Mouse (Mus musculus) stomach, postnatal 0 days (tissue): ENCODE measurements around the gene Tcf20. TPM values are rescaled to one million over a fixed set of nuclear protein-coding genes. Genes with fewer than 3 reads are reported as not detected.

Experiments
- ATAC-seq: fragments of 200-750 bp; cut with Nextera tagmentation; 2 replicates; pipeline ENCODE4 v1.8.0; 2017; ENCODE audit not compliant: low FRiP score, low TSS enrichment
- DNase-seq: peaks from one replicate; pipeline ENCODE4 v3.0.0-alpha.2; 2016; ENCODE audit warnings: low spot score
- H3K27ac ChIP-seq: fragments of 300-500 bp; sonication (generic); replicated peaks from 2 replicates; pipeline ENCODE4 v1.5.1; 2014; ENCODE audit warnings: mild to moderate bottlenecking, control low read depth
- H3K27me3 ChIP-seq: fragments of 300-500 bp; sonication (generic); 2 replicates; pipeline ENCODE4 v1.6.1; 2014; ENCODE audit warnings: low read length; ENCODE audit not compliant: control insufficient read depth, insufficient read depth
- H3K36me3 ChIP-seq: fragments of 300-500 bp; sonication (generic); 2 replicates; pipeline ENCODE4 v1.6.1; 2014; ENCODE audit warnings: low read length, mixed read lengths; ENCODE audit not compliant: control insufficient read depth, insufficient read depth
- H3K4me1 ChIP-seq: fragments of 300-500 bp; sonication (generic); replicated peaks from 2 replicates; pipeline ENCODE4 v1.6.1; 2014; ENCODE audit warnings: antibody characterized with exemption; ENCODE audit not compliant: control insufficient read depth, insufficient read depth
- H3K4me2 ChIP-seq: fragments of 300-500 bp; sonication (generic); replicated peaks from 2 replicates; pipeline ENCODE4 v1.6.1; 2014; ENCODE audit warnings: low read depth, mild to moderate bottlenecking, control low read depth, moderate library complexity
- H3K4me3 ChIP-seq: fragments of 300-500 bp; sonication (generic); 2 replicates; pipeline ENCODE4 v1.5.1; 2014; ENCODE audit warnings: low read depth, low read length, control low read depth
- H3K9ac ChIP-seq: fragments of 300-500 bp; sonication (generic); 2 replicates; pipeline ENCODE4 v1.6.1; 2014; ENCODE audit warnings: mild to moderate bottlenecking, low read length, control low read depth, mixed read lengths
- H3K9me3 ChIP-seq: fragments of 300-500 bp; sonication (generic); 2 replicates; pipeline ENCODE4 v1.6.1; 2016; ENCODE audit warnings: low read length; ENCODE audit not compliant: control insufficient read depth
- CTCF ChIP-seq: IDR thresholded peaks from 2 replicates; pipeline ENCODE4 v1.5.1; 2016; ENCODE audit warnings: antibody characterized with exemption, low read depth, mild to moderate bottlenecking, moderate library complexity
- EP300 ChIP-seq: optimal IDR thresholded peaks from 2 replicates; pipeline ENCODE3; 2016; ENCODE audit warnings: antibody characterized with exemption
- WGBS: fragments of 180-500 bp; shearing (Covaris S2); extraction: QIAGEN DNeasy Blood & Tissue Kit; methylation state at CpG from one replicate; pipeline ENCODE4 v1.1.7; 2014; 5-methylcytosine and 5-hydroxymethylcytosine counted together
- polyA plus RNA-seq: library from polyadenylated mRNA; unstranded; fragments of >200 nt; fragmentation: Nextera tagmentation; extraction: Ambion mirVana; gene quantifications from 2 replicates; pipeline ENCODE4 v1.2.1, GENCODE M21; 2015

The Tcf20 gene
- polyA plus RNA-seq, 1 experiment from 2014 or later = 3.6 TPM

DNA sequence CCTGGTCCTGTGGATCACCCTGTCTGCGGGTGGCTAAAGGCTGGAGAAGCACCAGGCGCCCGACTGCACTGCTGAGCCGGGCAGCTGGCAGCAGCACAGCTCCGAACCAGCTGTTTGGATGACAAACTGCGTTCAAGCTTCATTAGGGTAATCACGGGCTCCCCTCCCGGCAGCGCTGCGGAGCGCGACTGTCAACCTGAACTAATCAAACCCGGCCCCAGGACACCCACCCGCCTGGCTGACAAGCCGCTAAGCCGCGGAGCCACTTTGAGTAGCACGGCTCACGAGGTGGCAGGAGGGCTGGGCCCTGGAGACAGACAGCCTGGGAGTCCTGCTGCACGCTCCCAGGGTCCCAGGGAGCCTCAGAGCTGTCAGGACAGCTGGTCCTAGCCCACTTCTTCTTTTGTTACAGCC, 35.4 kb downstream of the Tcf20 start:
- DNase-seq (no peak), ATAC-seq (no peak)
- Histone ChIP-seq H3K36me3 (no peaks in the 10 kb centered on the region), H3K4me2 (no peak overlapping the region), H3K4me3 (no peak overlapping the region), H3K9me3 (no peaks in the 10 kb centered on the region), H3K4me1 (no peaks in the 10 kb centered on the region), H3K9ac (no peak overlapping the region), H3K27ac (no peak overlapping the region), H3K27me3 (no peaks in the 10 kb centered on the region)
- TF ChIP-seq CTCF = no peak
- no peak for TF ChIP-seq EP300
- WGBS = 19% methylated on average over 20 of the region's 20 CpGs

DNA sequence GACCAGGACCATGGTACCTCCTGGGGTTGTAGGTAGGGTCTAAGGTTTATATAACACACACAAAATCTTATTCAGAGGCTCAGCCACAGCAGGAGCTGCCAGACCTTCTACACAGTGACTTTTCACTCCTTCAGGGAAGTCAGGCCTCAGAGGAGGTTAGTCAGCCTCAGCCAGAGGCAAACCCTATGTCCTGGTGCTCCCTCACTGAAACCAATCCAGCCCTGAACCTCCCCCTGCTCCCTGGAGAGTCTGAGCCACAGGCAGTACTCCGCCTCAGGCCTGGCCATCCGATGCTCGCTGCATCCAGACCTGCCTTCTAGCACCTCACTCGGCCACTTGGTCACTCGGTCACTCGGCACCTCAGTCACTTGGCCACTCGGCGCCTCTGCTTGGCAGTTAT, 37.4 kb downstream of the Tcf20 start:
- Histone ChIP-seq H3K9me3 (no peaks in the 10 kb centered on the region), H3K27me3 (no peaks in the 10 kb centered on the region), H3K9ac (no peak overlapping the region), H3K4me3 (no peak overlapping the region), H3K27ac (no peak overlapping the region), H3K36me3 (no peaks in the 10 kb centered on the region), H3K4me1 (no peaks in the 10 kb centered on the region), H3K4me2 (no peak overlapping the region)
- DNase-seq (no peak), ATAC-seq (no peak)
- WGBS = 80% methylated on average over 8 of the region's 8 CpGs
- TF ChIP-seq EP300 (no peak), CTCF (no peak)

DNA sequence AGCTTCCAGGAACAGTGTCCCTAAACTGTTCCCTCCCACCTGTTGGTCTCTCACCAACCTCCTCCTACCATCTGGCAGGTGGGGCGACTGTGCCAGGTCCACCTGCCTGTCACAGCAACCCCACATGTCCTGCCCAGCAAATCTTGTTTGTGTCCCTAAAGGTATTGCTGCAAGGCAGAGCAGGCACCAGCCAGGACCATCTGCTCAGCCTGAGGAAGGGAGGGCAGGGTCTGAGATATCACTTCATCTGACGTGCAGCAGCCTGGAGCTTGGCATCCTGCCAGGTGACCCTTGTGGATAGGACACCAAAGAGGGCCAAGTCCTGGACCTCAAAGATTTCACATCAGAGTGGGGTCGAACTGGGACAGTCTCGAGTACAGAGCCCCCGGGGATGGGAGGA, 40.2 kb downstream of the Tcf20 start:
- Histone ChIP-seq H3K9ac (no peak overlapping the region), H3K27me3 (no peaks in the 10 kb centered on the region), H3K9me3 (no peaks in the 10 kb centered on the region), H3K4me2 (no peak overlapping the region), H3K4me3 (no peak overlapping the region), H3K27ac (no peak overlapping the region), H3K36me3 (no peaks in the 10 kb centered on the region), H3K4me1 (no peaks in the 10 kb centered on the region)
- no peak for ATAC-seq
- no peak for DNase-seq
- TF ChIP-seq CTCF (no peak), EP300 (no peak)
- 55% methylated on average over 5 of the region's 5 CpGs for WGBS

DNA sequence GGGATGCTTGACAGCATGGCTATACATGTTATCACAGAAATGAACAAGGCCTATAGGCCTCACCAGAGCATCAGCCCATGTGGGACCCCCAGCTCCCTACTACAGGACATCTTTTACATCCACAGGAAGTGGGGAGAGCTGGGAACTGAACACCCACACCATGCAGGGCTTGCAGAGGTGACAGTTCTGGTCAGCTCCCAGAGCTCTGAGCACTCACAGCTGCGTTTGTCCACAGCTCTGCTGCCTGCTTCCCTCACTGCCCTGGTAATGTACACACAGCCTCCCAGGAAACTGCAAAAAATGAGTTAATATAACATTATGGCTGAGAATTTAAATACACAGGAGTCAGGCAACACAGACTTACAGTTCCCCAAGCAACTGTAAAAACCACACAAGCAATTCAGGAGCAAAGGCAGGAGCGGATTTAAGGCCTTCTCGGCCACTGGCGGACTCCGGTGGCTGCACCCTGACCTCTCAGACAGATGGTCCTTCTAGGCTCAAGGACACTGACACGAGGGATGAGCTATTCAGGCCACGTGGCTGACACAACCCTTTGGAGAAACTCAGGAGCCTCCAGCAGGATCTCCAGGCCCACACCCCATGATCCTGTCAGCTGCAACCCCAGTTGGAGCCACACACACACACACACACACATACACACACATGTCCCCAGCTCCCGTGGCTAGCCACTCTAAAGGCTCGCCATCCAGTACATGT, 43.0 kb downstream of the Tcf20 start:
- TF ChIP-seq EP300 (no peak), CTCF (no peak)
- no peak overlapping the region for H3K4me2 ChIP-seq
- no peak overlapping the region for H3K9ac ChIP-seq
- H3K4me1 ChIP-seq = peaks cover 4% of the 10 kb centered on the region; the same call in 1 of the 2 replicates
- ATAC-seq (no peak), DNase-seq (no peak)
- H3K27ac ChIP-seq = no peak overlapping the region
- H3K9me3 ChIP-seq = no peaks in the 10 kb centered on the region
- no peaks in the 10 kb centered on the region for H3K36me3 ChIP-seq
- WGBS = 58% methylated on average over 9 of the region's 9 CpGs
- no peaks in the 10 kb centered on the region for H3K27me3 ChIP-seq
- no peak overlapping the region for H3K4me3 ChIP-seq

DNA sequence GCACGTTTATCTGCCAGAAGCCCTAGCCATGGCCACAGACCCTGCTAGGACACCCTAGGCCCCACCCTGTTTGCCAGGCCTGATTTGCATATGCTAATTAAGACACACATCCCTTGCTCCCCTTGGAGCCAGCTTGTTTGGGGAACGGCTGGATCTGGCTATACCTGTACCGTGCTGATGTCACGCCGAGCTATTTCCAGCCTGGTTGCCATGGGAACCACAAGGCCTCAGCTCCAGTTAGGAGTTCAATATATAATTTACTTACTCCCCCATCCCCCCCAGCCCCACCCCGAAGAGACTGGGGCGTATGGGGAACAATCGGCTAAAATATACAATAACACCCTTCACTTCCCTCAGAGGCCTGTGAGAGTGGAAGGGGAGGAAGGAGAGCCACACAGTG, 45.9 kb downstream of the Tcf20 start:
- ATAC-seq (no peak), DNase-seq (no peak)
- no peak overlapping the region for H3K9ac ChIP-seq
- H3K4me1 ChIP-seq = peaks cover 18% of the 10 kb centered on the region
- H3K4me3 ChIP-seq = no peak overlapping the region
- H3K4me2 ChIP-seq = no peak overlapping the region
- WGBS = 39% methylated on average over 8 of the region's 8 CpGs
- no peak overlapping the region for H3K27ac ChIP-seq
- no peaks in the 10 kb centered on the region for H3K27me3 ChIP-seq
- TF ChIP-seq CTCF = no peak
- TF ChIP-seq EP300 = no peak
- H3K36me3 ChIP-seq = no peaks in the 10 kb centered on the region
- no peaks in the 10 kb centered on the region for H3K9me3 ChIP-seq

DNA sequence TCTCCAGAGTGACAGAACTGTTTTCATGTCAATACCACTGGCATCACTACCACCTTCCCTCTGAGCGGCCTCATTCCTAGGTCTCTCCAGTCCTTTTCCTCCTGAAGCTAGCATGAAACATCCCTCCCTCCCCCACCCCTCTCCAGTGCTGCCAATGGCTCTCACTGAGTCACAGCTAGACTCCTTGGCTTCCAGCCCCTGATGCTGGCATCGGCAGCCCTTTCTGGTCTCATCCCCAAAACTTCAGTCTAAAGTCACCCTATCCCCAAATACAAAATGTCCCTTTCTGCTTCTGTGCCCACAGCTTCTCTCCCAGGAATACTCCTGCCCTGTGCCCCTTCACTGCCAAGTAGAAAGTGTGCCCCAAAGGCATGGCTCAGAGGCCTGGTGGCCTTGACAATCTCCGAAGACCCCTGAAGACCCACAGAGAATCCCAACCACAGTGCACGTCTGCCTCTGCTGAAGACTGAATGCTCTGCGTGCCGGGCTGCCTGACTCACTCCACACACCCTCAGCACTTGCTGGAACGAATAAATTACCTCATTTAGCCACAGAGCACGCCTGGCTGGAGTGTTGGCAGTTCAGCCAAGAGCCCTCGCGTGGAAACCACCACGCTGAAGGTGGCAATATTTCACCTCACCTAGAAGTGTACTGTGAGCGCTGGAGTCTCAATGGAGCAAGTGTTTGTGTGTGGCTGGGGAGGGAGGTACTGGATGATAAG, 47.0 kb downstream of the Tcf20 start:
- Histone ChIP-seq H3K4me1 (peaks cover 18% of the 10 kb centered on the region), H3K36me3 (no peaks in the 10 kb centered on the region), H3K27me3 (no peaks in the 10 kb centered on the region), H3K4me3 (no peak overlapping the region), H3K9me3 (no peaks in the 10 kb centered on the region), H3K9ac (no peak overlapping the region), H3K4me2 (no peak overlapping the region), H3K27ac (no peak overlapping the region)
- no peak for ATAC-seq
- TF ChIP-seq EP300 = no peak
- no peak for TF ChIP-seq CTCF
- WGBS = 41% methylated on average over 12 of the region's 12 CpGs
- DNase-seq = no peak
